18 mouse cellular contexts compared by ENCODE assay signal in genomic region chr1:105324636-105325035, GRCm38 (mm10).
"Had no signal": no experiment of that assay in that cellular context is flagged by ENCODE, and none has a peak within 500 bp of the region (broad histone marks: within the 10 kb centered on the region; RNA-seq: fewer than 3 reads in every experiment).

No protein-coding gene starts in this region.

- H3K9me3 ChIP-seq: midbrain, embryonic 13.5 days; neural tube, embryonic 13.5 days; neural tube, embryonic 15.5 days had no signal

- H3K4me3 ChIP-seq: midbrain, embryonic 10.5 days; midbrain, embryonic 13.5 days; myocyte; neural tube, embryonic 13.5 days; neural tube, embryonic 15.5 days had no signal

- H3K4me1 ChIP-seq: midbrain, embryonic 13.5 days; neural tube, embryonic 13.5 days; neural tube, embryonic 15.5 days had no signal

- H3K36me3 ChIP-seq: neural tube, embryonic 13.5 days had no signal

- ATAC-seq: midbrain, embryonic 13.5 days; midbrain, embryonic 16.5 days had no signal

- H3K9ac ChIP-seq: lung, embryonic 14.5 days; midbrain, embryonic 13.5 days; neural tube, embryonic 13.5 days; neural tube, embryonic 15.5 days had no signal

- H3K27me3 ChIP-seq: midbrain, embryonic 13.5 days; neural tube, embryonic 13.5 days; neural tube, embryonic 15.5 days had no signal

- H3K27ac ChIP-seq: midbrain, embryonic 10.5 days; midbrain, embryonic 13.5 days; neural tube, embryonic 13.5 days; neural tube, embryonic 15.5 days had no signal

- H3K4me2 ChIP-seq: lung, embryonic 14.5 days; midbrain, embryonic 13.5 days; neural tube, embryonic 13.5 days; neural tube, embryonic 15.5 days had no signal

- DNase-seq: lung, adult 18-20 months; lung, embryonic 14.5 days; lung, postnatal 10 days; lung, postnatal 4 days; retina, postnatal 1 day; right cerebral cortex, adult 18-20 months; right cerebral cortex, postnatal 25 days; right cerebral cortex, postnatal 4 days; spleen, adult 18-20 months; thymus, adult 18-20 months; thymus, postnatal 14 days; thymus, postnatal 36 days had no signal
